Mouse (Mus musculus) spleen, postnatal 10 days (tissue): ENCODE measurements around the gene Rps19bp1.

Experiments
- DNase-seq, 2 experiments: peaks; one replicate each; pipeline ENCODE4 v3.0.0; 2021 to 2022; ENCODE audit warnings: low spot score in 2 of 2

Gene Rps19bp1

DNA sequence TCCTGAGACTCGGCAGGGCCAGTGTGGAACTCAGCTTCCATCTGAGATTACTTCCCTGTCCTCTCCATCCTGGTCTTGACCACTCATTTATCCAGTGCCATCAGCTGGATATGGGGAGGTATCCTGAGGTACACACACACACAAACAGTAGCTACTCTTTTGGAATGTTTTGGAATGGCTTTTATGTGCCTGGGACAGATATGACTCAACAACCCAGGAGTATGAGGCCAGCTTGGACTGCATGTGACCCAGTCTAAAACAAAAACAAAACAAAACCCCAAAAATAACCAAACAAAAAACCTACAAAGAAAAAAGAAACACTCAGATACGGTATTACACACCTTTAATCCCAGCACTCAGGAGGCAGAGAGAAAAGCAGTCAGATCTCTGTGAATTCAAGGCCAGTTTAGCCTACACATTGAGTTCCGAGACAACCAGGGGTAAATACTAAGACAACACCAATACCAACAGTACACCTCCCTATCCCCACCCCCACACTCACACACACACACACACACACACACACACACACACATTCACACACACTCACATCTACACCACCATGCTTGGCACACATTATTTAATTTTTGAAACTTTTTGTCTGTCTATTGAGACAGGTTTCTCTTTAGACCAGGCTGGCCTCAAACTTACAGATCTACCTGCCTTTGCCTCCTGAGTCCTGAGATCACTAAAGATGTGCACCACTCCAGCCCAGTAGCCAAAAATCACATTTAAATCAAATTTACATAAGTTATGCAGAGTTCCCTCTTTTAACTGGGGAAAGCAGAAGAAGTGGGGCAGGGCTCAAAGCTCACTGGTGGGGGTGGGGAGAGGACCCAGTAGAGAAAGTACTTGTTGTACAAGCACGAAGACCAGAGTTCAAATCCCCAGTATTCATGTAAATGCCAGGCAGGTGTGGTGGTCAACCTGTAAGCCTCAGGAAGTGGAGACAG is 44.1 kb downstream of the Rps19bp1 start:
- no peak for DNase-seq

DNA sequence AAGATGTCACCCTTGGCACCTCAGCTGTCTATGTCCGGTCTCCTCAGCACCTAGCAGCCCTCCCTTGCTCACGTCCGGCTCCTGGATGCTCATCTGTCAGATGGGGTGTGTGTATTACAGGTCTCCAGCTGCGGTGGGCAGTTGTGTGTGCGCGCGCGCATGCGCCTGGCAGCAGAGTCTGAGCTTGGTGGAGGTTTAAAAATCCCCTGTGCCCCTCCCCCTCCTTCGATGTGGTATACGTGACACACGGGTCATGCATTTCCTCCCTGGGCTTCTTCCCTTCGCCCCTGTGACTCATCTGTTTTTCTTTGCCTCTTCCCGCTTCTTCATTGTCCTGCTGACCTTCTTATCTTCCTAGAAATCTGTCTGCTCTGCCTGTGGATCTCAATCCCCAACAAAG is 44.9 kb downstream of the Rps19bp1 start:
- peak in 1 of 2 experiments; percentile 43 for DNase-seq

DNA sequence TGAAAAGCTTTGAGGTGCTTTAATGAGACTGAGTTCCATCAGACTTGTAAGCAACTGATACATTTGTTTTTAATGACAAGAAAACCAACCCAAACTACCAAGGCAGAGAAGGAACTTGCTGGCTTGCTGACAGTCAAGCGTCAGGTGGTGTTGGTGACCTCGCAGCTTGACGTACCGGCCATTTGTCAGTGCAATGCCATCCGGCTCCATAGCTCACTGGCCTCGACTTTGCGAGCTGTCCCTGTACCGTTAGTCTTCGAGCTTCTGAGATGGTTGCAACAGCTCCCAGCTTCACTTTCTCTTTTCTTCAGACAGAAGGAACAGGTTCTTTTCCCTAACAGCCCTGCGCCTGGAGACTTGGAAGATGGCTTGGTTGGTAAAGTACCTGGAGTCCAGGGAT is 46.6 kb downstream of the Rps19bp1 start:
- DNase-seq, result no peak

DNA sequence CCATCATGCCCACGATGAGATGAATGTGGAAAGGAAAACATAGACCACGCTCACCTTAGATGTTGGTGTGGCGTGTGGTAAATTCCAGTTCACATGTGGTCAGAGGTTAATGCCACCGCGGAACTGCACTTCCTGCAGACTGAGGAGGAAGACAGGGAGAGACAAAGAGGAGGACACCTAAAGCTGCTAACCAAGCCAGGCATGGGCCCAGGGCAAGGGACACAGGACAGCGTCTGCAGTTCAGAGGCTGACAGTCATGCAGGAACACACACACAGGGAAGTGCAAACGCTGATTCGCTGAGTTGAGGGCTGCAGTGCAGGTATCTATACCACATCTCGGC is 47.7 kb downstream of the Rps19bp1 start:
- no peak for DNase-seq

DNA sequence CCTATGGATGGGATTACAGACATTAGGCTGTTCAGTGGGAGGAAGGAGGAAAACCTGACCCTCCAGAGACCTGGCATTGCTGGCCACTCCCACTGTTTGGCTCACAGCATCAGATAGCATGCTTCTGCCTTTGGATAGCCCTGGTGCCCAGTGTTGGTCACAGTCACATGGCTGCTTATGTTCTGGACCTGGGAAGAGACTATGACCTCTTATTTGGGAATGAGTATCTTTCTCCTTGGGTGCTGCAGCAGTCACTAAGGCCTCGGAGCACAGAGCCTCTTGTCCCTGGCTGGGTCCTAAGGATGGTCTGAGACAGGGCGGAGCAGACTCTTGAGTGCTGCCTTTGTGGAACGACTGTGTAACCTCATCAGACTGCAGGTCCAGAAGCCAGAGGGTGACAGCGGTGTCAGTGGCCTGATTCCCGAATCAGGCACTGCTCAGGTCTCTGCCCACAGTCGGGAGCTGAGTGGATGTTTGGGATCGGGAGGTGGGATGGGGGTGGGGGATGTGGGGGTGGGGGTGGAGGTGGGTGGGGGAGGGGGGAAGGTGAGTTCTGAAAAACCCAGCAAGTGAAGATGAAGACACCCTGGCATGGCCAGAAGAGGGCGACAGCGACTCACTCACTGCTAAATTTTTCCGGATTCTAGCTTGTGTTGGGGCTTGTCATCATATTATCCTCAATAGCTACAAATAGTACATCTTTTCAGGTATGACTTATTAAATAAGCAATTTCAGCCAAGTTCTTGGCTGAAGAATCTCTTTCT is 48.2 kb downstream of the Rps19bp1 start:
- peak in 1 of 2 experiments; percentile 59 for DNase-seq

DNA sequence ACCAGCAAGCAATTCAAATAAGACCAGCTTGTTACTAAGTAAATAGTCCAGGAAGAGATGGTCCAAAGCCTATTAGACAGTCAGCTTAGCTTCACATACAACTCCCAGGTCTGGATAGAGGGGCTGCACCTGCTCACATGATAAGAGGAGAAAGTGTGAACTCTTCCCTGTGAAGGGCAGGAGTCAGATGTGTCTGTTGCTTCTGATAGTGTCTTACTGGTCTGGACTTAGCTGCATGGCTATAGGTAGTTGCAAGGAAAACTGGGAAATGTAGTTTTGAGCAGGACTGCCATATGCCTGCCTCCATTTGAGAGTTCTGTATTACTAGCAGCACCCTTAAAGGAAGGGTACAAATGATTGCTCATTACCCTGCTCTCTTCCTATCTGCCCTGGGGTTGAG is 50.4 kb downstream of the Rps19bp1 start:
- no peak for DNase-seq
